Mouse (Mus musculus) cerebellum, adult 2 months (tissue): Measurements from ENCODE around the gene Emilin1.

Source experiments
- CTCF ChIP-seq: fragments of 200-500 bp; IDR thresholded peaks from 2 replicates; pipeline ENCODE4 v1.5.1; 2011; ENCODE audit warnings: low read depth, mild to moderate bottlenecking, control low read depth, low read length, moderate library complexity, borderline replicate concordance; ENCODE audit not compliant: insufficient read depth
- POLR2A ChIP-seq: fragments of 200-500 bp; IDR thresholded peaks from 2 replicates; pipeline ENCODE4 v1.6.1; 2011; ENCODE audit warnings: low read length, control low read depth, borderline replicate concordance; ENCODE audit not compliant: insufficient read depth

- TF ChIP-seq POLR2A: no peak
- no peak for TF ChIP-seq CTCF
Measured at GRCm38 (mm10) chr5:30923119-30923518, 9.9 kb downstream of the Emilin1 start.
